10 mouse cellular contexts compared by ENCODE assay signal in genomic region chr7:101465392-101465791, GRCm38 (mm10). TPM values are rescaled to one million over a fixed set of nuclear protein-coding genes. Genes with fewer than 3 reads are reported as not detected.
DNase-seq lines count a peak whose midpoint lies in the region; ATAC-seq lines count a peak whose summit lies in the region.
"Had no signal": no experiment of that assay in that cellular context is flagged by ENCODE, and none has a peak within 500 bp of the region (broad histone marks: within the 10 kb centered on the region; RNA-seq: fewer than 3 reads in every experiment).

No protein-coding gene starts in this region.

- H3K4me2 ChIP-seq in neural tube, embryonic 13.5 days = no peak overlapping the region
- H3K4me2 ChIP-seq in heart, embryonic 13.5 days = 0 out of 2 replicates have a peak overlapping the region, but pooled peaks have one; percentile 13
- no peak overlapping the region for H3K4me2 ChIP-seq in kidney, embryonic 14.5 days (replicated peaks; ENCODE audit: low read depth, low read length)
- H3K4me2 ChIP-seq in lung, embryonic 15.5 days = no peak overlapping the region
- no peak overlapping the region for H3K4me2 ChIP-seq in forebrain, embryonic 12.5 days
- H3K4me2 ChIP-seq: neural tube, embryonic 12.5 days had no signal

- peaks cover 69% of the 10 kb centered on the region for H3K4me1 ChIP-seq in neural tube, embryonic 13.5 days (replicated peaks)
- peaks cover 54% of the 10 kb centered on the region for H3K4me1 ChIP-seq in heart, embryonic 13.5 days
- peaks cover 25% of the 10 kb centered on the region for H3K4me1 ChIP-seq in kidney, embryonic 14.5 days (ENCODE audit: control insufficient read depth, insufficient read depth, low read length)
- peaks cover 56% of the 10 kb centered on the region for H3K4me1 ChIP-seq in lung, embryonic 15.5 days
- H3K4me1 ChIP-seq in forebrain, embryonic 12.5 days = peaks cover 23% of the 10 kb centered on the region

- DNase-seq in neural tube, embryonic 10.5 days (ENCODE audit: extremely low spot score, low spot score) = no peak
- DNase-seq in frontal cortex, postnatal 14 days (ENCODE audit: low spot score in 2 of 2) = no peak
- DNase-seq in cerebellum, postnatal 4 days (ENCODE audit: low spot score in 2 of 2) = no peak

- no peak overlapping the region for H3K9ac ChIP-seq in neural tube, embryonic 13.5 days
- H3K9ac ChIP-seq in heart, embryonic 13.5 days = peak overlapping the region; percentile 47
- no peak overlapping the region for H3K9ac ChIP-seq in kidney, embryonic 14.5 days (ENCODE audit: low read depth, low read length)
- H3K9ac ChIP-seq in lung, embryonic 15.5 days = no peak overlapping the region
- H3K9ac ChIP-seq in forebrain, embryonic 12.5 days = no peak overlapping the region
- H3K9ac ChIP-seq: neural tube, embryonic 12.5 days had no signal

- H3K4me3 ChIP-seq in neural tube, embryonic 13.5 days = no peak overlapping the region
- no peak overlapping the region for H3K4me3 ChIP-seq in heart, embryonic 13.5 days
- no peak overlapping the region for H3K4me3 ChIP-seq in kidney, embryonic 14.5 days (ENCODE audit: low read length)
- no peak overlapping the region for H3K4me3 ChIP-seq in lung, embryonic 15.5 days
- no peak overlapping the region for H3K4me3 ChIP-seq in forebrain, embryonic 12.5 days (replicated peaks)
- H3K4me3 ChIP-seq: neural tube, embryonic 12.5 days had no signal

- WGBS in neural tube, embryonic 13.5 days = 54% methylated on average over 14 of the region's 14 CpGs
- WGBS in heart, embryonic 13.5 days = 14% methylated on average over 14 of the region's 14 CpGs
- WGBS in kidney, embryonic 14.5 days = 18% methylated on average over 14 of the region's 14 CpGs
- WGBS in lung, embryonic 15.5 days = 5% methylated on average over 14 of the region's 14 CpGs
- 54% methylated on average over 14 of the region's 14 CpGs for WGBS in forebrain, embryonic 12.5 days

- ATAC-seq in neural tube, embryonic 13.5 days (ENCODE audit: low read depth) = no peak
- ATAC-seq in heart, embryonic 13.5 days (ENCODE audit: extremely low read depth, insufficient number of reproducible peaks, low FRiP score, low TSS enrichment) = 0 out of 2 replicates have a peak, but pooled peaks have one; percentile 12
- ATAC-seq in kidney, embryonic 14.5 days (ENCODE audit: low FRiP score, low TSS enrichment) = no peak
- peak; percentile 63 for ATAC-seq in lung, embryonic 15.5 days (ENCODE audit: borderline replicate concordance, extremely low read depth, low FRiP score, low TSS enrichment)
- ATAC-seq in forebrain, embryonic 12.5 days (ENCODE audit: low FRiP score) = no peak

- peak overlapping the region; percentile 49; the same call in 1 of the 2 replicates for H3K27ac ChIP-seq in neural tube, embryonic 13.5 days (replicated peaks)
- H3K27ac ChIP-seq in heart, embryonic 13.5 days (replicated peaks) = peak overlapping the region; percentile 53
- H3K27ac ChIP-seq in kidney, embryonic 14.5 days (ENCODE audit: low read depth, low read length) = peak overlapping the region; percentile 2; the same call in 1 of the 2 replicates
- H3K27ac ChIP-seq in lung, embryonic 15.5 days = peak overlapping the region; percentile 62; the same call in 1 of the 2 replicates
- H3K27ac ChIP-seq in forebrain, embryonic 12.5 days = no peak overlapping the region
- H3K27ac ChIP-seq: neural tube, embryonic 12.5 days had no signal

- H3K9me3 ChIP-seq in neural tube, embryonic 13.5 days = no peaks in the 10 kb centered on the region
- H3K9me3 ChIP-seq in heart, embryonic 13.5 days = no peaks in the 10 kb centered on the region
- no peaks in the 10 kb centered on the region for H3K9me3 ChIP-seq in kidney, embryonic 14.5 days (ENCODE audit: control insufficient read depth, low read length)
- H3K9me3 ChIP-seq in lung, embryonic 15.5 days = no peaks in the 10 kb centered on the region
- H3K9me3 ChIP-seq in forebrain, embryonic 12.5 days = no peaks in the 10 kb centered on the region
- H3K9me3 ChIP-seq: G1E; neural tube, embryonic 12.5 days had no signal

- H3K36me3 ChIP-seq in neural tube, embryonic 13.5 days = no peaks in the 10 kb centered on the region
- H3K36me3 ChIP-seq in heart, embryonic 13.5 days = no peaks in the 10 kb centered on the region
- no peaks in the 10 kb centered on the region for H3K36me3 ChIP-seq in kidney, embryonic 14.5 days (ENCODE audit: control insufficient read depth, insufficient read depth, low read length)
- H3K36me3 ChIP-seq in lung, embryonic 15.5 days = no peaks in the 10 kb centered on the region
- no peaks in the 10 kb centered on the region for H3K36me3 ChIP-seq in forebrain, embryonic 12.5 days (replicated peaks)
- H3K36me3 ChIP-seq: G1E; neural tube, embryonic 12.5 days had no signal

- H3K27me3 ChIP-seq in neural tube, embryonic 13.5 days = no peaks in the 10 kb centered on the region
- H3K27me3 ChIP-seq in heart, embryonic 13.5 days (replicated peaks) = peaks cover 10% of the 10 kb centered on the region; the same call in 1 of the 2 replicates
- H3K27me3 ChIP-seq in kidney, embryonic 14.5 days (ENCODE audit: control insufficient read depth, insufficient read depth, low read length) = no peaks in the 10 kb centered on the region
- no peaks in the 10 kb centered on the region for H3K27me3 ChIP-seq in lung, embryonic 15.5 days
- H3K27me3 ChIP-seq in forebrain, embryonic 12.5 days = no peaks in the 10 kb centered on the region
- H3K27me3 ChIP-seq: neural tube, embryonic 12.5 days had no signal

RNA-seq across cellular contexts. Expression of gene Pde2a, which starts 43.9 kb away (rescaled TPM):
- polyA plus RNA-seq in neural tube, embryonic 13.5 days (2015; fragmentation: Nextera tagmentation; extraction: Ambion mirVana) = 43.6 TPM in 2 replicates
- 10.4 and 11.5 TPM in 2 replicates for polyA plus RNA-seq in heart, embryonic 13.5 days (2015; fragmentation: Nextera tagmentation; extraction: Ambion mirVana)
- 11.0 and 16.4 TPM in 2 replicates for polyA plus RNA-seq in kidney, embryonic 14.5 days (2014; fragmentation: Nextera tagmentation; extraction: Ambion mirVana)
- polyA plus RNA-seq in lung, embryonic 15.5 days (2015; fragmentation: Nextera tagmentation; extraction: Ambion mirVana) = 16.9 and 26.7 TPM in 2 replicates
- polyA plus RNA-seq in forebrain, embryonic 12.5 days (2016; fragmentation: Nextera tagmentation; extraction: Ambion mirVana) = 23.1 and 25.7 TPM in 2 replicates
- polyA plus RNA-seq: G1E had no signal

RNA-seq across cellular contexts. Expression of gene Gm45837, which starts 54.7 kb away (rescaled TPM):
- polyA plus RNA-seq in neural tube, embryonic 13.5 days (2015; fragmentation: Nextera tagmentation; extraction: Ambion mirVana) = not detected in 2 replicates
- not detected in 2 replicates for polyA plus RNA-seq in heart, embryonic 13.5 days (2015; fragmentation: Nextera tagmentation; extraction: Ambion mirVana)
- 10.2 and 13.2 TPM in 2 replicates for polyA plus RNA-seq in kidney, embryonic 14.5 days (2014; fragmentation: Nextera tagmentation; extraction: Ambion mirVana)
- 10.3 TPM in 1 of 2 replicates, not detected in the other for polyA plus RNA-seq in lung, embryonic 15.5 days (2015; fragmentation: Nextera tagmentation; extraction: Ambion mirVana)
- not detected in 2 replicates for polyA plus RNA-seq in forebrain, embryonic 12.5 days (2016; fragmentation: Nextera tagmentation; extraction: Ambion mirVana)
- polyA plus RNA-seq: neural tube, embryonic 12.5 days had no signal

Comparison
In these comparisons a context has a peak if more than half of its experiments do, and no peak if none do; other contexts are left out.
1. ATAC-seq: peak in heart, embryonic 13.5 days (single experiment) and lung, embryonic 15.5 days (single experiment); none in neural tube, embryonic 13.5 days (single experiment), kidney, embryonic 14.5 days (single experiment) and forebrain, embryonic 12.5 days (single experiment).